Mouse (Mus musculus) small intestine, adult 10 weeks (tissue): ENCODE data around the gene Phlda1. TPM values are rescaled to one million over a fixed set of nuclear protein-coding genes. Genes with fewer than 3 reads are reported as not detected.

Source experiments
- polyA plus RNA-seq: library from polyadenylated mRNA; stranded (reverse); fragments of 350-450 nt; fragmentation: Illumina TruSeq; extraction: RNeasy Lipid Tissue Mini Kit (QIAGEN cat#74804); gene quantifications from one replicate; pipeline ENCODE4 v1.2.3, GENCODE M21; 2014; ENCODE audit warnings: low replicate concordance

The Phlda1 gene
- polyA plus RNA-seq = 8.9 TPM

DNA sequence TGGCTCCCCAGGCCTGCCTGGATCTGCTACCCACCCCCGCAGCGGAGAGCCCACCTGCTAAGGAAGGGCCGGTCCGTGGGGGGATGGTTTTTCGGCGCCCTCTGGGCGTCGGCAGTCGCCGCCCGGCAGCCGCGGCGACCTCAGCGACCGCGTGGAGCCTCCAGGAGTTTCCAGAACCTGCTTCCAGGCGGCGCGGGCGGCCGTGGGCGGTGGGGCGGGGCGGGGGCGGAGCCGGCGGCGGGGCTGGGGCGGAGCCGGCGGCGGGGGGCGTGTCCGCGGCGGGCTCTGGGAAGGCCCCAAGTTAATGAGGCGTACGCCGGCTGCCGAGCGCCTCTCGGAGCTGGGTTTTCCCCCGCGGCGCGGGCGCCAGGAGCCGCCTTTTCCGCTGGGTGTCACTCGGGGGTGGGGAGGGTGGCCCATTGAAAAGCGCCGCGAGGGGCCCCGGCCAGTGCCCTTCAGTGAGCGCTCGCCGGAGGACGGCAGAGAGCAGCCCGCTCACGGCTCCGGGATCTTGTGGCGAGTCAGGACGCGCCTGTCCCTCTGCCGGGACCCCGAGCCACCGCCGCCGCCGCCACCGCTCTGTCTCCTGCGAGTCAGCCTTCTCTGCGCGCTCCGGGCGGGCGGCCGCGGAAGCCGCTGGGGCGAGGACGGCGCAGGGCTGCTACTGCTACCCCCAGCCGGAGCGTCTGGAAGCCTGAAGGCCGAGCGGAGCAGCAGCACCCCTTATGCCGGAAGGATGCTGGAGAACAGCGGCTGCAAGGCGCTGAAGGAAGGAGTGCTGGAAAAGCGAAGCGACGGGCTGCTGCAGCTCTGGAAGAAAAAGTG lies at the start of gene Phlda1:
Phlda1 (plus strand) TSS at position 186 of the 825 bp plus-strand sequence.

GRCm38 (mm10) chr10:111472686-111473510 lies 33.2 kb upstream of the Phlda1 start, which contains the start of gene Nap1l1:
Gene Nap1l1, plus strand, starts transcription at chr10:111473223.

Other genes starting within 250 kb of the Phlda1 start
- gene Bbs10, start 207.6 kb upstream of the Phlda1 start, polyA plus RNA-seq = 3.0 TPM
- gene Nap1l1, start 33.1 kb upstream of the Phlda1 start, polyA plus RNA-seq = 216 TPM